Mouse (Mus musculus): ENCODE measurements around the gene Rsl1d1. TPM values are rescaled to one million over a fixed set of nuclear protein-coding genes. Genes with fewer than 3 reads are reported as not detected.

Gene Rsl1d1
- 10 to 100 TPM; 46.3 to 50.1 TPM for total RNA-seq (2021)
- long read RNA-seq, experiment 1, transcript Rsl1d1-201 (9 exons, 1,945 nt): major isoform, 37 of 47 reads
- long read RNA-seq, experiment 1, partial matches to known transcripts: 2 of 47 reads
- long read RNA-seq, experiment 1, other reads (novel, unspliced or antisense): 7 of 47 reads
- long read RNA-seq, experiment 2, transcript Rsl1d1-201 (9 exons, 1,945 nt): major isoform, 31 of 37 reads
- long read RNA-seq, experiment 2, partial matches to known transcripts: 2 of 37 reads
- long read RNA-seq, experiment 2, other reads (novel, unspliced or antisense): 4 of 37 reads

GRCm38 (mm10) chr16:11202571-11203554 is at the start of gene Rsl1d1:
Gene Rsl1d1 (minus strand): TSS chr16:11203331.
- intact Hi-C loops (cut with DNase I): loop anchor here (1.0 to 2.0 kb wide), 3 partner anchors 27 to 119 kb away; partner anchors contain the start of genes Gspt1, Snx29 and Zc3h7a

DNA sequence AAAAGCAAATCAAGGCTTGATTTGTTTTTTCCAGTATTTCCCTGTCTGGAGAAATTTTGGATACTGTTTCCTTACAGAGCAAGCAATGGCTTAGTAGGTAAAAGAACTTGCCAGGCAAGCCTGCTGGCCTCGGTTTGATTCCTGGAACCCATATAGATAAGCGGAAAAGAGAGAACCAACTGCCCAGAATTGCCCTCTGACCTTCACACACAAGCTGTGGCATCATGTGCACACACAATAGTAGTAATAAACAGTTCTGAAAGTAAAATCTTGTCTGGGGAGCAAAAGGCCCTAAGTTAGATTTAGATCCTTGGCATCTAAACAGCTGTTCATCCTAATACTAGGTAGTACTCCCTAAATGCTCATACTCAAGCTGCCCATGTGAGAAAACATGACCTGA is 44.7 kb upstream of the Rsl1d1 start:
- Histone ChIP-seq H3K27ac (no peak overlapping the region), H3K4me3 (no peak overlapping the region)
- no peak for TF ChIP-seq CTCF (IDR thresholded peaks at IDR 0.05)
- no peak for DNase-seq (ENCODE audit: extremely low spot score in 1 of 2, low spot score in 2 of 2)
- intact Hi-C loops (cut with DNase I): no loop called here

More at GRCm38 (mm10) chr16:11202571-11203554, at the start of gene Rsl1d1:
- peak within 1 kb of the TSS; percentile 90 for H3K27ac ChIP-seq
- peak; percentile 87 to 89 for DNase-seq (ENCODE audit: extremely low spot score in 1 of 2, low spot score in 2 of 2)
- H3K4me3 ChIP-seq: peak within 1 kb of the TSS; percentile 65
- no peak for TF ChIP-seq CTCF (IDR thresholded peaks at IDR 0.05)

GRCm38 (mm10) chr16:11245767-11246166 is 42.6 kb upstream of the Rsl1d1 start:
- Histone ChIP-seq H3K27ac (no peak overlapping the region), H3K4me3 (no peak overlapping the region)
- intact Hi-C loops (cut with DNase I): no loop called here
- DNase-seq (ENCODE audit: extremely low spot score in 1 of 2, low spot score in 2 of 2): no peak
- no peak for TF ChIP-seq CTCF (IDR thresholded peaks at IDR 0.05)

DNA sequence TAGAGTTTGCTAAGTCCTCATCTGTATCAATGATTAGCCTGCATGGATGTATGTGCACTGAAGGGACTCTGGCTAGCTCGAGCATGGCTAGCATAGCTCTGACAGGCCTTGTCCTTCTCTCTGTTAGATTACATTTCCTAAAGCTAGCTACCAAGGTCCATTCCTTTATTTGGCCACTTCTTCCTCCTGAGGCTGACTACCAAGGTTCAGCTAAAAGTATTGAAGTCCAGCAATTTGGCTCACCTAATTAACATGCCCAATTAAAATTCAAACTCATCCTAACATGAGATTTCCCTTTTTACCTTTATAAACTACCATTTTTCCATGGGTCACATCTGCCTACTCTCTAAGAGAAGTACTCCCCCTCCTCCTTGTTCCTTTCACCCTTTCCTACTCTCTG is 39.3 kb upstream of the Rsl1d1 start:
- H3K27ac ChIP-seq: no peak overlapping the region
- intact Hi-C loops (cut with DNase I): no loop called here
- no peak for TF ChIP-seq CTCF (IDR thresholded peaks at IDR 0.05)
- H3K4me3 ChIP-seq: no peak overlapping the region
- no peak for DNase-seq (ENCODE audit: extremely low spot score in 1 of 2, low spot score in 2 of 2)

- no peak for DNase-seq (ENCODE audit: extremely low spot score in 1 of 2, low spot score in 2 of 2)
- intact Hi-C loops (cut with DNase I): no loop called here
- TF ChIP-seq CTCF (IDR thresholded peaks at IDR 0.05): no peak
- Histone ChIP-seq H3K27ac (no peak overlapping the region), H3K4me3 (no peak overlapping the region)
These were observed 14.7 kb upstream of the Rsl1d1 start for GRCm38 (mm10) chr16:11217801-11218200.

DNA sequence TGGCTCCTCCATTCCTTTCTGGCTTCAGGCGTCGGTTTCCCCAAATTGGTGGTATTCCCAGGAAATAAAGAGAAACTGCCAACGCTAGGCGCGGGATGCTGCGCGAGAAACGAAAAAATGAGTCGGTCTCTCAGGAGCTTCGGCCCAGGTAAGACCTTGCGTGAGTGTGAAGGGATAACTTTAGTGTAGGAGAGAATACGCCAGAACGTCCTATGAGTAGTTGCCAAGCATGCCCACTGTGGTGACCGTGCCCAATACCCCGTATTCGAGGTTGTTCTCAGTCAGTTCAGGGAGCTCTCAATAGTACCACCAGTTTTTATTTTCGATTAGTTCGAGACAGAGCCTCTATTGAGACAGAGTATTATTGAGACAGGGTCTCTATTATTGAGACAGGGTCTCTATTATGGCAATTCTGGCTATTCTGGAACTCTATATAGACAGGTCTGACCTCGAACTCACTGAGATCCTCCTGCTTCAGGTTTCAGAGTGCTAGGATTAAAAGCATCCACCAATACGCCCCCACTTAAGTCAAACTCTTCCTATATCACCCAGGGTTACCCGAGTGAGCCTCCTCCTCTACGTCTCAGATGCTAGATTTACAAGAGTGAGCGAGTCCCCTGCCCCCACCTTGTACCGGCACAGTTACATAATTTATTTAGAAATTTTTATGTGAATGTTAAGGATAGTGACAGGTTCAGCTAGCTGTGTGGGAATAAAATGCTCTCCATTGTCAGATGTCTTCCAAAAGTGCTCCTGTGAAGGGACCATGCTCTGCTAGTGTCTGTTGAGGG is 664 bp upstream of the Rsl1d1 start:
- peak overlapping the region; percentile 65 for H3K4me3 ChIP-seq
- intact Hi-C loops (cut with DNase I): loop anchor here (1.0 to 2.0 kb wide), 3 partner anchors 27 to 119 kb away; partner anchors contain the start of genes Gspt1, Snx29 and Zc3h7a
- no peak for DNase-seq (ENCODE audit: extremely low spot score in 1 of 2, low spot score in 2 of 2)
- TF ChIP-seq CTCF (IDR thresholded peaks at IDR 0.05): no peak
- H3K27ac ChIP-seq: peak overlapping the region; percentile 51; the same call in 1 of the 2 replicates

- Histone ChIP-seq H3K4me3 (peak overlapping the region; percentile 65), H3K27ac (no peak overlapping the region)
- intact Hi-C loops (cut with DNase I): loop anchor here (2.0 kb wide), 1 partner anchor 53 kb away; the partner anchor contains the start of gene Gspt1
- TF ChIP-seq CTCF (IDR thresholded peaks at IDR 0.05): no peak; the same call in 1 of the 2 replicates
- no peak for DNase-seq (ENCODE audit: extremely low spot score in 1 of 2, low spot score in 2 of 2)
These were observed 1.3 kb downstream of the Rsl1d1 start for GRCm38 (mm10) chr16:11201740-11202394.

- no peak for DNase-seq (ENCODE audit: extremely low spot score in 1 of 2, low spot score in 2 of 2)
- Histone ChIP-seq H3K27ac (no peak overlapping the region), H3K4me3 (no peak overlapping the region)
- no peak for TF ChIP-seq CTCF (IDR thresholded peaks at IDR 0.05)
- intact Hi-C loops (cut with DNase I): no loop called here
These were observed 2.9 kb downstream of the Rsl1d1 start for GRCm38 (mm10) chr16:11200247-11200646.

DNA sequence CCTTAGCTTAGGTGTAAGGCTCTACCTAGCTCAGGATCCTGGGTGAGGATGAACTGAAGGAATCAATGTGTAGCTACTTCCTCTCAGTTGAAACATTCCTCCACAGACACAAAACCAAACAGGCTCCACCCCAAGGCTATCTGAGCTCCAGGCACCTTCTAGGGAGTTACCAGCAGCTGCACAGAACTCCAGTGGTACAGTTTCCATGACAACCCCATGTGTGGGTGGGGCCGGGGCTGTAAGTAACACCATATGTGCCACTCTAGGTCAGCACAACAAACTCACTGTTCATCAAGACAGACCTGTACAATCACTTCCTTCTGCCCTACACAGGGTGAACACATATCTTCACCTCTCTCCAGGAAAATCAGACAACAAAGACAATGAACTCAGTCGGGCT is 4.7 kb downstream of the Rsl1d1 start:
- no peak overlapping the region for H3K4me3 ChIP-seq
- DNase-seq (ENCODE audit: extremely low spot score in 1 of 2, low spot score in 2 of 2): no peak
- intact Hi-C loops (cut with DNase I): no loop called here
- no peak overlapping the region for H3K27ac ChIP-seq
- no peak for TF ChIP-seq CTCF (IDR thresholded peaks at IDR 0.05)

- DNase-seq (ENCODE audit: extremely low spot score in 1 of 2, low spot score in 2 of 2): no peak
- intact Hi-C loops (cut with DNase I): no loop called here
- Histone ChIP-seq H3K27ac (no peak overlapping the region), H3K4me3 (no peak overlapping the region)
- no peak for TF ChIP-seq CTCF (IDR thresholded peaks at IDR 0.05)
These were observed 6.1 kb downstream of the Rsl1d1 start for GRCm38 (mm10) chr16:11197052-11197451.

- no peak overlapping the region for H3K27ac ChIP-seq
- H3K4me3 ChIP-seq: no peak overlapping the region
- no peak for DNase-seq (ENCODE audit: extremely low spot score in 1 of 2, low spot score in 2 of 2)
- intact Hi-C loops (cut with DNase I): no loop called here
- no peak for TF ChIP-seq CTCF (IDR thresholded peaks at IDR 0.05)
These were observed 9.9 kb downstream of the Rsl1d1 start for GRCm38 (mm10) chr16:11193231-11193630.
